Mouse (Mus musculus) NIH3T3 (cell line): Measurements from ENCODE around the gene AL732309.1.
A peak's percentile ranks its signal among the peaks of the same experiment; 100 is the strongest.

Experiments used
- DNase-seq: peaks from one replicate; pipeline ENCODE4 v3.0.0-alpha.2; 2012; ENCODE audit warnings: low read depth

The AL732309.1 gene

DNA sequence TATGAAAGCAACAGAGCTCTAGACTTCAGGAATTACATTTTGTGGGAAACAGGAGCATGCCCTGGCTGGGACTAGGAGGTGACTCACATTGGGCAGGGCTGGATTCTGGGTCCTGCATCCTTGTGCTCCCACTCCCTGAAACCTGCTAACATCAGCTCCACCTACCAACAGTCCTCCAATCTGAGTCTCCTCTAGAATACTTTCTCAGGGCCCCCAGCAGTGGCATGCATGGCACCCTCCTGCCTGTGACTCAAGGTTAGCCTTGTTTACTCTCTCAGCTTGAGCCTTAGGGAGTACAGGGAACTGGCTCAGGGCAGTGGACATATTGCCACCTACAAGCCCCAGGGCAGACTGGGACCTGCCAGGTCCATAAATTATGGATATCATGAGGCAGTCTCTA is 8.6 kb downstream of the AL732309.1 start:
- DNase-seq = no peak

DNA sequence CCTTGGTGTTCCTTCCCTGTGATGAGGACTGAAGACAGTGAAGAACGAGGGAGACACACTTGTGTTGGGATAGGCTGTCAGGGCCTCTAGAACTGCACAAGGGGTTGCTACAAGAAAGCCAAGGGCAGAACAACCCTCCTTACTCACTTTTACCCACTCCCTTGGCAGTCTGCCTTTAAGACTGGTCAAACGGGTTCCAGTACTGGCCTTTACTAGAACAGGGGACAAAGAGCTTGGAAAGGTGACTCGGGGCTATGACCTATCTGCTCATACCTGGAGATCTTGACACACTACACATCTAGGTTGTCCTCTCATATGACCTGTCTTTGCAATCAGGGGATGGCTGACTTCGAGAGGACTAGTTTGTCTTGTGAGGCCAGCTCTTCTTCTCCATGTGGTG is 9.1 kb downstream of the AL732309.1 start:
- no peak for DNase-seq

DNA sequence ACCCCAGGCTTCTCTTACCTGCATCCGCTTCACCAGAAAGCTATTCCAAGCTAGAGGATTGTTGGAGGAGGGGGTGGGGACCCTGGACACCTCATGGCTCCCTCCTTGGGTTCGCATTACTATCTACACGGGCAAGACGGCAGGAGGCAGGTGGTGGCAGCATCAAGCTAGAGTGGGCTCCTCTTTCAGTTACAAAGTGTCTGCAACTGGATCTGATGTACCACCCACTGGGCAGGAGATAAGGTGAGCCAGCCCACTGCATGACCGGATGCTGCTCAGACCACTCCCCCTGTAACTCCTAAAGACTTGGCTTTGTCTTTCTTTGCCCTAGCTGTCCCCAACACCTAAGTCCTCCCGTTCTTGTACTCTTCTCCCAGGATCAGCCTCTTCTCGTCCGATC is 10.0 kb downstream of the AL732309.1 start, which contains the start of gene Rnf224:
TSS of gene Rnf224 (minus strand) at position 174 of the 400 bp plus-strand sequence.
- no peak for DNase-seq

DNA sequence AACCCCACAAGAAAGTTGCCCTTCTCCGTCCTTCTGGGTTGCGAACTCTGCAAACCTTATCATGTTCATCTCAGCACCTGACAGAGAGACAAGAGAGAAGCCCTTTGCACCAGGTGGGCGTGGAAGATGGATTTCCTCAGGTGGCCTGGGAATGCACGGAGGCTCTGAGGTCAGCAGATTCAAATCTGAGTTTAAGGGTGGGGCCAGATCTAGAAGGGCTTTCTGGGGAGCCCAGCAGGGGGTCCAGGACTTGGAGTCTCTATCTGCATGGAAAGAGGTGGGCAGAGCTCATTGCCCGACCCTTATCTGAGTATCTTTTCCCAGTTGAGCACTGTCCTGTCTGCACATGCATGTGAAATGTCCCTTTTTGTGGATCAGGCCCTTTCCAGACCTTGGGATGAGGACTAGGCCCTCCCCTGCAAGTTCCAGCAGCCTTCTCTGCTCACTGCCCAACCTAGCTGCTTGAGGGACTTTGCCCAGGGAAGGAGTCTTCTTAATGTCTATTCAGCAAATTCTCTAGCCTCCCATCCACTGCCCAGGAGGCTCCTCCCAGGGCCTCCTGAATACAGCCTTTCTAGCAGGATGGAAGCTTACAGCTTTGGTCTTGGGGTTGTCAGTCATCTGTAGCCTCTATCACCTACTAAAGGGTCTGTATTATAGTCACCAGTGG is 12.0 kb downstream of the AL732309.1 start:
- DNase-seq = no peak

DNA sequence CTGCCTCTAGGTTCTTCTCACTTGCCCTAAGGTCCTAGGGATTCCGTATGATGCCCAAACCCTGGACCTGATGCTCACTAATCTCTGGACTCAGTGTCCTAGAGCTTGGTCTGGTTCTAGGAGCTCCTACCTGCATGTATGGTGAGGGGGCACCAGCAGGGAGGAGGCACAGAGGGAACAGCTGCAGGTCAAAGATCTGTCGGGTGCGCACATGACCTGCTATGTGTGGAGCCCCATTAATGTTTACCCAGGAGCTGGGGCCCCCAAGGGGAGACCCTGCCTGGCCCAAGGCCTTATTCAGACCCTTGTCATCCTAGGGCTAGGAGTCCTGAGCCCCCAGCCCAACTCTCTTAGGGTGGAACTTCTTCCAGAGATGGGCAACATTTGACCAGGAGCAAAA is 12.6 kb downstream of the AL732309.1 start, which contains the start of gene Slc34a3:
TSS of gene Slc34a3 (minus strand) at position 315 of the 400 bp plus-strand sequence.
- no peak for DNase-seq

DNA sequence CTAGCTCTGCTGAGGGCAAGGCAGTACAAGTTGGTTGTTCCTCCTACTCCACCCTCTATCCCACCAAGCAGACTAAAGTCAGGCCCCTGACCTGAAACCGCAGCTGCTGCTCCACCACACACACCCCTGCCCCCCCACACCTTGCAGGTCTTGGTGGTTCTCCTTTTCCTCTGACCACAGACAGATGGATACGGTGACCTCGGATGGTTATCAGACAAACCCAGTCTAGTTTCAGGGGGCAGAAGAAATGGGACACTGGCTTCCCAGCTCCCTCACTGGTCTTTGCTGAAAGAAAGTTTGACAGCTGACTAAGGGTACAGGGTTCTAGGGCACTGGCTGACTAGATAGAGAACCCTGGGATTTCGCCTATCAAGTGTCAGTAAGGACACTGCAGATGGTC is 13.2 kb downstream of the AL732309.1 start:
- no peak for DNase-seq

DNA sequence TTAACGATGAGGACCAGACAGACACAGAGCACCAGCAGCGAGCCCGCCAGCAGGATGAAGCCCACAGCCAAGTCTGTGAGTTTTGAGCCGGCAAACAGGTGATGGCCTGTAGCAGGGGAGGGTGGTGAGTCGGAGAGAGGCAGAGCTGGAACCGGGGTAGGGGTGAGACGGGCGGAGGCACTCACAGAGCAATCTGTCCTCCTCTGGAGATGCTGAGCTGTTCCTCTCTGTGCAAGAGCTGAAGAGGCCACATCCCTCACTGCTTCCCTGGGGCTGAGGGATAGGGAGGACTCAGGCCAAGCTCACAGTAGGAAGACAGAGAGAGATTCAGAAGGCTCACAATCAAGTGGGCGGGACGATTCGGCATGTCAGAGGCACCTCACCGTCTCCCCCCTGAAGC is 15.6 kb downstream of the AL732309.1 start:
- no peak for DNase-seq

DNA sequence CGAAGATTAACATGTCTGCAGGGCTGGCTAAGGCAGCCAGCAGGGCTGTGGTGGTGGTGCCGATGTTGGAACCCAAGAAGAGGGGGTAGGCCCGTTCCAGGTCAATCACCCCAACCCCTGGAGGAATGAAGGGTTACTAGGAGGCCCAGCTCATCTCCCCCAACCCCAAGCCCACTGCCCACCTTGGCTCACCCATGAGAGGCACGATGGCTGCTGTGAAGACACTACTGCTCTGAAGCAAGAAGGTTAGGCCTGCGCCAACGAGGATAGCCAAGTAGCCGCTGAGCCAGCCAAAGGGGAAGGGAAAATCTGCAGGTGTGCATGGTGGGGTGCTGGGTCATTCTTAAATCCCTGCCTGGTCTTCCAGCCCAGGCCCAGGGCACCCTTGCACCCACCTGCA is 16.1 kb downstream of the AL732309.1 start:
- DNase-seq = no peak

DNA sequence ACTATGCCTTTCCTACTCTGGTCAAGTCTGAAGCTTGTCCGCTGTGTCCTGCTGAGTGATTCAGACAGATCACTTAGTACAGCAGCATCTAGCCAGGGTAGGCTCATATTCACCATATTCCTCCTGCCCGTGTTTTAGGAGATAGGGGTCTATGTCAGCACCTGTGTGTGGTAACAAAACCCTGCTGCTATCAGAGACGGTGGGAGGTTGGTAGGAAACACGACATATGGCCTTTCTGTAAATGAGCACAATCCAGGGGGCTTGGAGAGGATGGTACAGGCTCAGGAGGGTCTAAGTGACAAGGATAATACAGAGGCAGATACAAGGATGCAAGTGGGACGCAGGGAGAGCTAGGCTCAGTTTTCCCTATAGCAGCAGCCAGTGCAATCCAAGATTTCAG is 17.1 kb downstream of the AL732309.1 start:
- DNase-seq = no peak

DNA sequence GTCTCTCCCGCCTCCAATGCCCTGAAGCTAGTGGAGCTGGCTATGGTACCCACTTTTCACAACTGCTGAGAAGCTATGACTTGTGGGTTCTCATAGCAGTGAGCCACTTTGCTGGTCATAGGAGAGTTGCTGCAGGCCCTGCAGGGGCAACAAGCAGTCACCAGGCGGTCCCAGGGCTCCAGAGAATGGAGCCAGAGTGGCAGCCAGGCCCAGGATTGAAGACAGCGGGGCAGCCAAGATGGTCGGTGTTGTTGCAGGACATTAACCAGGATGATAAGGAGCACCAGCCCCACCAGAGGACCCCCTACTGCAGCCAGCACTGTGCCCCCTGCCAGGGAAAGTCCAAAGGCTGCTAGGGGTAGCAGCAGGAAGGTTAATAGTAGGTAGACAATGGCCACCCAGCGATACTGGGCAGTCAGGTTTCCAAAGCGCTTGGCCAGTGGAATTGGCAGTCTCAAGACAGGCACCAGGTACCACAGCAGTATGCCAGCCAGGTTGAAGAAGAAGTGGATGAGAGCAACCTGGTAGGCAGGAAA is 17.6 kb downstream of the AL732309.1 start:
- DNase-seq = no peak

DNA sequence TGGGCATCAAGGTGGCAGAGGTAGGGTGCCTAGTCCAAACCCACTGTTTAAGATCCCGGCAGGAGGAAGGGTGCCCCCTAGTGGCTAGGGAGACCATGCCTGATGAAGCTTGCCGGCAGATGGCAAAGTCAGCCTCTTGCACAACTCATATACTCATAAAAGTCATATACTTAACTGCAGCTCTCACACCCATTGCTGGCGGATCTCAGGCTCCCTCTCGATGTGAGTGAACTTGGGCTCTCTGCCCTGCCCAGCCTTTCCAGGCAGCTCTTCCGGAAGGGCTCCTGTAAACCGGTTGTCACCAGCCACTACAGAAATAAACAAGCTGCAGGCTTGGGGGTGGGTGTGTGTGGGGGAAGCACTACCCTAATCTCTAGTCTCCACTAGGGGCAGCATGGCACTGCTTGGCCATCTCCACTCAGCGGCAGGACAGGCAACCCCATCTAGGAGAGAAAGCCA is 18.2 kb downstream of the AL732309.1 start:
- DNase-seq = peak; percentile 94

DNA sequence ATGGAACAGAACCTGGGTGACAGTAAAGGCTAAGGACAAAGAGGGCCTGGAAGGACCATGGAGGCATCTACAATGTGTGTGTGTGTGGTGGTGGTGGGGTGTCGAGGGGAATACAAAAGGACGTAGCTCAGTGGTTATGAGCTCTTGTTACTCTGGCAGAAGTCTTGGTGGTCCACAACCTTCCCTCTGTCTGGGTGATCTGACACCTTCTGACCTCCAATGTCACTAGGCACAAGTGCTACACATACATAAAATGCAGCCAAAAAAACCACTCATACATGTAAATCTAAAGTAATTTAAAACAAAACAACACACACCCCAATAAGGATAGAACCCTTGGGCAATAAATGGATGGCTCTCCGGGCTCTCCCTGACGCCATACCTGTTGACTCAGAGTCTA is 19.3 kb downstream of the AL732309.1 start:
- no peak for DNase-seq

DNA sequence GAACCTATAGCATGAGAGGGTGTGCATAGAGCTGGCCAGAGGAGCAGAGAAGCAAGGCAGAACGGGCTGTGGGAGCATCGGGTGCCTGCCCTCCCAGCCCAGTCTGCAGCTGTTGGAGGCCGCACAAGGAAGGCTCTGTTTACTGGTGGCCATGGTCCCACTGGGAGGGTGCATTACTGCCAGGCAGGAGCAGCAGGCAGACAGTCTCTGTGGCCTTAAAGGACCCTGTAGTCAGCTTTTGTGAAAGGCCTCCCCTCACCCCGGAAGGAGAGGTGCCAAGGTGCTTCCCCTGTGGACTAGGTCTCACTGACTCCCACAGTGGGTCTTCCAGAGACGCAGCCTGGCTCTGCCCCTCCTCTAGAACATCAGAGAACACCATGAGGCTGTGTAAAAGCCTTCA is 19.8 kb downstream of the AL732309.1 start:
- DNase-seq = no peak

DNA sequence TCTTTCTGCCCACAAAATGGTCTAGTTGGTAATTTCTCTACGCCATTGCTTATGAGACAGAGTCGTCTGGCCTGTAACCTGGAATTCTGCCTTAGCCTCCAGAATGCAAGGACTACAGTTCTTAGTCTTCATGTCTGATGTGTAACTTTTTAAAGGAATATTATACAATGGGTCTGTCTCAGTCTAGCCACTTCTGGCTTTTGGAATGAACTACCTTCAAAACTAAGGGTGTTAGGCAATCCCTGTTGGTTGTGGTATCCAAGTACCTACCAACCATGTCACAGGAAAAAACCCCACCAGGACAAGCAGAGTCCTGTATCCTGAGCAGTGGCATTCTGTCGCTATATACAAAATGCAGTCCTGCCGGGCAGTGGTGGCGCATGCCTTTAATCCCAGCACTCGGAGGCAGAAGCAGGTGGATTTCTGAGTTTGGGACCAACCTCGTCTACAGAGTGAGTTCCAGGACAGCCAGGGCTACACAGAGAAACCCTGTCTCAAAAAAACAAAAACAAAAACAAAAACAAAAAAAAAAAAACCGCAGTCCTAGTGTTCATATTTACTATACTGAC is 20.8 kb downstream of the AL732309.1 start:
- DNase-seq = peak; percentile 9

DNA sequence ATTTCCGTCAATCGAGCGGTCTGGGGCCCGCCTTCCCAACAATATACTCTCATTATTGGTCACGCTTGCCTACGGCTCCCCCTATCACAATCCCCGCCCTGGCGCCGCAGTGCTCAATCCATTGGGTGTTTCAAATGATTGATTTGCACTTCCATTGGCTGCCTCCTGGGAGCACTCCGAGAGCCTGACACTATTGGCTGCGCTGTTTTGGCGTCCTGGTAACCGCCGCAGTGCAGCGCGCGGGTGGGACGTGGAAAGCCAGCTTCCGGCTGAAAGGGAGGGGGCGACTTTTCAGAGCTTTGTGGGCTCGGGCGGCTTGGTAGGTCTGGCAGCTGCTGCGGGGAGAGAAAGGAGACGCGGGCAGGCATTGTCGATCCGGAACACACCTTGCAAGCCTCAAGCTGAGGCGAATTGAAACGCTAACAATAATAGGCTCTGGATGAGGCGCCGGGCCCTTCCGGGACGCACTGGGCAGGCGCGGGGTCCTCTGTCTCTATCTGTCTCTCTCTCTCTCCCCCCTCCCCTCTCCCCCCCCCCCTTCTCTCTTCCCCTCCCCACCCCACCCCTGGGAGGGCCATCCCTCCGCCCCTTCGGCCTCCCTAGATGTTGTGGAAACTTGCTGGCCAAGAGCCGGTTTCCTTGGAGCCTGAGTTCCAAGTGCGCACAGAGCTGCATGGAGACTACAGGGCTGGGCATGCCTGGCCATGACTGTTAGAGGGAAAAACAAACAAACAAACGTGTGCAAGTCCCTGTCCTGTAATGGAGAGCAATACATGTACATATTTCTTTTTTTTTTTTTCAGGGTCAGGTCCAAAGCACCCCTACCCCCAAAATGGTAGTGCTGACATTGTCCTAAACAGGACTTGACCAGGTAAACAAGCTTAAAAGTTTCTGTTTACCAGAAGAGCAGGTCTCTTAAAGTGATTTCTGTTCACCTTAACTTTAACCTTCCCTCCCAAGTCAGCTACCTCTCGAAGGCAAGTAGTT is 21.6 kb downstream of the AL732309.1 start:
- DNase-seq = peak; percentile 99

DNA sequence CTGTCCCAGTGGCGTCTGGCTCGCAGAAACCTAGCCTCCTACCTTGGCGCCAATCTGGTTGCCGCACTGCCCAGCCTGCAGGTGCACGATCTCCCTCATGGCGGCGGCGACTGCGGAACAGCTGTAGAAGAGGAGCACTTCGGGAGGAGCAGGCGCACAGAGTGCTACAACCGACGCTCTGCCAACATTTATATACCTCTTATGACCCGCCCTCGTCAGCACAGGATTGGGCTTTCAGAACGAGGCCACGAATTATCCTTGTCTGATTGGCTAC is 22.2 kb downstream of the AL732309.1 start, which contains the start of gene Tubb4b:
TSS of gene Tubb4b (minus strand) at position 211 of the 274 bp plus-strand sequence.
- no peak for DNase-seq

DNA sequence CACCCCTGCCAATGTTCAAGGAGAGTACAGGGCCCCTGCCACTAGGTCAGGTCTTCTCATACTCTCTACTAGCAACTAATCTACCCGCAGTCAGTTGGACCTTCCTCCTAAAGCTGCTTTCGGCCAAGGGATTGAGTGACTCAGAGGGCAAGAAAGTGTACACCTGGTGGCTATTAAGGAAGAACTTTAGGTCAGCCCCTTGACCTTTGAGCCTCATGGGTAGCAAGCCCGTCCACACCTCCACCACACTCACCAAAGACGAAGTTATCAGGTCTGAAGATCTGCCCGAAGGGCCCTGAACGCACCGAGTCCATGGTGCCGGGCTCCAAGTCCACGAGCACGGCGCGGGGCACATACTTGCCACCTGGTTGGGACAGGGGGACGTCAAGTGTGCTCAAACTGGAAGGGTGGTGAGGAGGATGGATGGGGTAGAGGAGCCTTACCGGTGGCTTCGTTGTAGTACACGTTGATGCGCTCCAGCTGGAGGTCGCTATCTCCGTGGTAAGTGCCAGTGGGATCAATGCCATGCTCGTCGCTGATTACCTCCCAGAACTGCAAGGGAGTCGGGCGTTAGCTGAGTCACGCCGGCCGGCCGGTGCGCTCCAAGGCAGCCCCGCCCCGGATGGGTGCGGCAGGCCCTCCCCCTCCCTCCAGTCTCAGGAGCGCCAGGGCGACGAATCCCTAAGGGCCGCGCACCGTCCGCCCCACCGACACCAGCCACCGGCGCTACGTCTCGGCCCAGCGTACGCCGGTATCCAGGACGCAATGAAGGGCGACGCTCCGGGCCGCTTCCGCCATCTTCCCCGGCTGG is 22.8 kb downstream of the AL732309.1 start:
- peak; percentile 86 for DNase-seq

DNA sequence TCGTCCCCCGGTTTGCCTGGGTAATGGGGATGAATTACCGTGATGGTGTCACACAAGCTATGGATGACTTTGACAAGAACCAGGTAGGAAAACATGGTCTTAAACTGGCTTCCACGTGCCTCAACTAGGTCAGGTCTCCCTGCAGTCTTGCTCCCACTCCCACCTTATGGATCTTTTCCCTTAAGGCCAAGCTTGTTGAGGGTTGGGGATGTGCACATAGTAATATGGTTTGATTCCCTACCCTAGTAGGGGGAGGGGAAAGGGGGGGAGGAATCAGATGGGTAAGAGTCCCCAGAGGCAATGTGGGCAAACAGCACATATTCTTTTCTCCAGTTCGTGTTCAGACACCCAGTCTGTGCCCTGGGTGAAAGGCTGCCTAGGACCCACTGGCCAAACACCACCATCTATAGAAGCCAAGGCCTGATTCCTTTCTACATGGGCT is 25.3 kb downstream of the AL732309.1 start:
- no peak for DNase-seq

DNA sequence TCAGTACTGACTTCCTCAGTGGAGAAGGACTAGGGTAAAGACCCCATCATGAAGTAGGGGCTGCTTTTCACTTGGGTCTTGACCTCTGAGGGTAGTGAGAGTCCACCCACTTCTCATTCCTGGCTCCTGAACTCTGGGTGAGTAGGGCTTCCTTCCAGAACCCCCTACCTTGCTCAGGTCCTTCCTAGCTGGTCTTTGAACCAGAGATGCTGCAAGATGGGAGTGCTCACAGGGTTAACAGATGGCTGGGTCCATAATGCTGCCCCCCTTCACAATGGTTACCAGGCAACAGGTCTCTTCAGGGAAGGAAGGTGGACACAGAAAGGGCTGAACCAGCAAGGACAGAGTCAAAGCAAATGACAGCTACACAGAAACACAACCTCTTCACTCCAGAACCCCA is 28.2 kb downstream of the AL732309.1 start, which contains the start of gene Fam166a:
TSS of gene Fam166a (plus strand) at position 301 of the 400 bp plus-strand sequence.
- no peak for DNase-seq

DNA sequence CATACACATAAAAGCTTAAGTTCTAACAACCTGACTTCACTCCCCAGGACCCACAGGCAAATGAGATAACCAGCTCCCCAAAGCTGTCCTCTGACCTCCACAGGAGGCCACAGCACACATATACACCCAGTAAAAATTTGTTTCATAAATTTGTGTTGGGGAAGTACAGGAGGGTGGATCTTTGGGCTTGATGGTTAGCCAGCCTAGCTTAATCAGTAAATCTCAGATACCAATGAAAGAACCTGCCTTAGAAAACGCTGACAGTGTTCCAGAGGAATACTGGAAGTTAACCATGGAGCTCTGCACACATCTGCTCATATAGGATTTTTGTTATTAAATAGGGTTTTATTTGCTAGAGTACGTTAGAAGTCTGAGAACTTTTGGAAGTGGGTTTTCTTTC is 29.0 kb downstream of the AL732309.1 start:
- no peak for DNase-seq

DNA sequence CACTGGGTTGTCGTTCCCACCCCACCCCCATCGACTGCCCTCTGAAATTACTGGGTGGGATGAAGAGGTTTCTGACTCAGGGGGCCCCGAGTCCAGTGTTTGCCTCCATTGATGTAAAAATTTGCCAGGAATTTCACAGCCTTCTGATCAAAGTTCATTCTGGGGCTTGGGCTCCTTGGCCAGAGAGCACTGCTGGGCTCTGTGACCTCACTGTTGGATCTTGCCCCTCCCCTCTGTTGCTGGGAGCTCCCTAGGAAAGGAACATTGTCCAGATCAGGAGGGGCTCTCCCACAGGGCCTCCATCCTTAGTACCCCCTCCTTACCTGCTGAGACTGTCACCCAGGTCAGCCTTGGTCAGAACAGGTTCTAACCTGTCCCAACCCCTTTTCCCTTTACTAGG is 32.2 kb downstream of the AL732309.1 start, which contains the start of gene Stpg3:
TSS of gene Stpg3 (minus strand) at position 194 of the 400 bp plus-strand sequence.
- no peak for DNase-seq
